Mouse (Mus musculus): Measurements from ENCODE around the gene Pde6g.

GRCm38 (mm10) chr11:120467736-120468092, 14.4 kb upstream of the Pde6g start:
- TF ChIP-seq CTCF (IDR thresholded peaks at IDR 0.05; ENCODE audit: extremely low read depth, insufficient read length, insufficient replicate concordance, low read depth, low read length) = no peak
- TF ChIP-seq POLR2A (IDR thresholded peaks at IDR 0.05; ENCODE audit: low read depth, low read length) = no peak; the same call in 1 of the 2 replicates

Data from small intestine, adult 2 months (tissue).